Mouse (Mus musculus) natural killer cell, adult 2 months (primary cell): Measurements from ENCODE around the gene Rasgef1b.

Experiments used
- DNase-seq, 2 experiments: peaks; one replicate each; pipeline ENCODE4 v3.0.0; 2022; ENCODE audit warnings: low spot score in 2 of 2

Gene Rasgef1b

GRCm38 (mm10) chr5:99728649-99729212 is at the start of gene Rasgef1b:
Rasgef1b (minus strand) TSS chr5:99729065.
- peak in 1 of 2 experiments; percentile 12 for DNase-seq

GRCm38 (mm10) chr5:99775342-99775741 is 46.5 kb upstream of the Rasgef1b start:
- DNase-seq = no peak

DNA sequence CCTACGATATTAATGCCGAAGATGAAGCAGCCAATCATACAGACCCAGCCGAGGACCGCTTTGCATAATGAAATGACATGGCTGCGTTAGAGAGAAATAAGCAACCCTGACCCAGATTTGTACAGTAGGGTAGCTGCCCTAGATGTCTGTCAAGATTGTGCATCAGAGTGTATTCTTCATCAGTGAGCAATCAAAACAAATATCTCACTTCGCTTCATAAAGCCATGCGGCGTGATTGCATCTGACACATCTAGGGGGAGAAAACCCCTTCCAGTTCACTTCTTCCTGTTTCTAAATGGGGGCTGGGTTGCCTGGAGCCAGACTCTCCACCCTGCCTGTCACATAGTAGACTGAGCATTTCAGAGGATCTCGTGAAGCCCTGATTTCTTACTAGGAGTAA is 44.4 kb upstream of the Rasgef1b start:
- DNase-seq = no peak

DNA sequence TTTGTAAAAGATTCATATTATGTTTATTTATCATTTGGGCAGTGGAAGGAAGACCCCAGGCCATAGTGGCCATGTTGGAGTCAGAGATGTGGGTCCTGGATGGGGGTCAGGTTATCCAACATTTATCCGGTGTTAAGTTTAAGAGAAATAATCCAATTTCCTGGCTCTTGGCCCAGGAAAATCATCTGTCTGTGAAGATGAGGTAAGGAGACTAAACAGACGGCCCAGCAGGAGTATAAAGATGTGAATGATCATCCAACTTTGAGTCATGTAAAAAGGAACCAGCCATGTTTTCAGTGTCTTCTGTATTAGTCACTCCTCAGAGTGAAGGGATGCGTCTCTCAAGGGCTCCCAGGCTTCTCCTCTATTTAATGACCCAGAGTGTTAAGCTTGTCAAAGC is 35.4 kb upstream of the Rasgef1b start:
- no peak for DNase-seq

DNA sequence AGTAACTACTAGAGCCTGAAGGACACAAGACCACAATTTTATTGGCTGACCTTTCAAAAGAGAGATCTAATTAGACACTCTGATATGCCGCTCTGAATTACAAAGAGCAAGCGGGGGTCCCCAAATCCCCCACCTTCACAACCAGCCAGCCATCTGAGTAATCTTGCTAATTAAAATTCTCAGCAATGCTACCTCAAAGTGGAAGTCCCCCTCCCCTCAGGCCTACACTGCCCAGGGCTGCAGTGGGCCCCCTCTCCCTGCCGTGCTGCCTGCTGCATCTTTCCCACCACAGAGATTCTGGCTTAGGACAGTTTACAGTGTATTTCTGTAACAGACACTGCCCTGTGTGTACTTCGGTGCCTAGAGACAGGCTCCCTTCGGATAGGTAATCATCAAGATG is 30.0 kb upstream of the Rasgef1b start:
- no peak for DNase-seq

GRCm38 (mm10) chr5:99753843-99754242 is 25.0 kb upstream of the Rasgef1b start:
- no peak for DNase-seq

DNA sequence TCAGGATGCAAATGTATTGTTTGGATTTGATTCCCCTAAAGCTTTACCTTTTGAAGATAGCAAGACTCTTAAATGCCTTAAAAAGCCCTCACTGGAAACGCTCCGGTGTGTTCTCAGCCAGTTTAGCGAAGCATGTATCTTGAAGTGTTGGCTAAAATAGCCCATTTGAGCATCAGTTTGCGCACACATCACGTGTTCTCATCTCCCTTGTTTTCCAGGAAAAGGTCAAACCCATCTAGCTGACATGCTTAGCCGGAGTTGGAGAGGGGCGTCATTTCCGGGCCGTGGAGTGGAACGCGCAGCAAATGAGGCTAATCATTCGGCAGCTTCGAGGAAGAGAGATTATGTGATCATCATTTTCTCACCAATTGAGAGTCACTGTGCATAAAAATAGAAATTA is 24.5 kb upstream of the Rasgef1b start:
- DNase-seq = no peak

DNA sequence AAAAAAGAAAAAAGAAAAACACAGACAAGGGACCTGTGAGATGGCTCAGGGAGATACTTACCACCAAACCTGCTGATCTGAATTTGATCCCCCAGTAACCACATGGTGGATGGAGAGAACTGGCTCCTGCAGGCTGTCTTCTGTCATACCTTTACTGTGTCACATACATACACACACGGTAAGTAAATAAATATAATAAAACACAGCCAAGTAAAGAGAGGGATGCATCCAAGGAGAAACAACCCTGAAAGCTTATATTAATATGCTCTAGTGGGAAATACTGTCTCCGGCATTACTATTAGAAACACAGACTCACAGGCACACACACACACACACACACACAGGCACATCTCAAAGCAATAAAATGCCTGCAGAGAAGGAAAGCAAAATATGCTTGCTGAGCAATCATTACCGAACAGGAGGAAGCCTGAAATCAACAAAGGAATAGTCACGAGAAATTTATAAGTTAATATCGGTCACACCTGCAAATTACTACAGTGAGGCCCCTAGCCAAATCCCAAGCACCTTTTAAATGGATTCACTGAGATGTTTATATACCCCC is 23.9 kb upstream of the Rasgef1b start:
- no peak for DNase-seq

DNA sequence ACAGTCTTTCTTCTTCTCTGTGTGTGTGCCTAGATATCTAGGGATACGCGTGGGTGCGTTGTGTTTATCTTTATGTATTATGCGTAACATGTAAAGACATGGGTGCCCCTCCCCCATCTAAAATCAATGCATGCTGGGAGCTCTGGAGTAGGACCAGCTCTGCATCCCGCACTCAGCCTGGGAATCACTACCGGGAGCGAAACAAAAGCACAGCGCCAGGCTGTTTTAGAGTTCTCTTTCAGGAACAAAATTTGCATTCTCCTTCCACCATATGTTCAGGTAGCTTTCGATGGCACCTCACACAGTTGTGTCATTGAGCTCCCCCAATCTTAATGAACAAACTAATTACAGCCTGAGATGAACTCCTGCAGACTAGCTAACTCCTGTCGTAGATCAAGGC is 19.6 kb upstream of the Rasgef1b start:
- no peak for DNase-seq

DNA sequence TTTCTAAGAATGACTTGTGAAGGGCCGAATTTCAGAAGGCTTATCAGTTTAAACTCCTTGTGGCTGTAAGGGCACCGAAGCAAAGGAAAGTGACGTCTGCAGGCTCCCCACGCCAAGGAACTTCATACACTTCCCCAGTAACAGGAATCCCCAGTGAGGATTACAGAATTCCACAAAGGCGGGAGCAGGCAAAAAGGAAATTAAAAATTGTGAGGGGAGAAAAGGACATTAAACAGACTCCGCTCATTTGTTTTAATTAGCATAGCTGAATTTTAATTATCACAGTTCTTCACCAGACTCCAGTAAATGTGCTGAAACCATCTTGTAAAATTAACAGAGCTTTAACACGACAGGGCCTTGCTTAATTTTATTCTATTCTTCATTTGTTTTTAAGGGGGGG is 17.2 kb upstream of the Rasgef1b start:
- no peak for DNase-seq

DNA sequence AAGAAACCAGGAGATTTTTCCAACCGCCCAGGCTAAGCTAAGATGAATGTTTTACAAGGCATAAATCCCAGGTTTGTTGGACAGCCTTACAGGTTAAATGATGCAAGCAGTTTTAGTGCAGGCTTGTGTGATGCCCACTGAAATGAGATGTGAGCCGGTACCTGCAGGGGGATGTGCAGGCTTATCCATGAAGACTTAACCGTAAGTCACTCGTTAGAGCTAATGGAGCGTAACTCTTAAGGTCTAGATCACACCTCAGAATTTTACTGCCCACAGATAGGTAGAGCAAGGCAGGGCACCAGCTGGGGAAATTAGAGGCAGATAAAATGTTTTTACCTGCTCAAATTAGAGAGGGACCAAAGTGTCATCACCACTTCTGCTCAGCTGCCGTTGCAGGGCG is 14.0 kb upstream of the Rasgef1b start:
- DNase-seq = no peak

DNA sequence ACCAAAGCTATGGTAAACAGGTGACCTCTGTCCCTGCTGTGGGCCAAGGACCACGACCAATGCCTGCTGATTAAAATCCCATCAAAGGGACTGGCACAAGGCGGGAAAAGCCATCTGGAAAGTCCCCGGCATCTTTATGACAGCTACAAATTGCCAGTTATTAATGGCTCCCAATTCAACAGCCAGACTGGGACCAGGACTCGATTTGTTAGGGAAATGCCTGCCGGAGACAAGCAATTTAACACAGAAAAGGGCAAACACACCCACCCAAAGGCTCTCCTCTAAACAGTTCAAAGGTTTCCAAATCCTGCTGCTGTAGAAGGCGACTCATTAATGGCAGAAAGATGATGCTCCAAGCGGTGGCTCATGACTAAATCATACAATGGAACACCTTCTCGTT is 13.2 kb upstream of the Rasgef1b start:
- no peak for DNase-seq

DNA sequence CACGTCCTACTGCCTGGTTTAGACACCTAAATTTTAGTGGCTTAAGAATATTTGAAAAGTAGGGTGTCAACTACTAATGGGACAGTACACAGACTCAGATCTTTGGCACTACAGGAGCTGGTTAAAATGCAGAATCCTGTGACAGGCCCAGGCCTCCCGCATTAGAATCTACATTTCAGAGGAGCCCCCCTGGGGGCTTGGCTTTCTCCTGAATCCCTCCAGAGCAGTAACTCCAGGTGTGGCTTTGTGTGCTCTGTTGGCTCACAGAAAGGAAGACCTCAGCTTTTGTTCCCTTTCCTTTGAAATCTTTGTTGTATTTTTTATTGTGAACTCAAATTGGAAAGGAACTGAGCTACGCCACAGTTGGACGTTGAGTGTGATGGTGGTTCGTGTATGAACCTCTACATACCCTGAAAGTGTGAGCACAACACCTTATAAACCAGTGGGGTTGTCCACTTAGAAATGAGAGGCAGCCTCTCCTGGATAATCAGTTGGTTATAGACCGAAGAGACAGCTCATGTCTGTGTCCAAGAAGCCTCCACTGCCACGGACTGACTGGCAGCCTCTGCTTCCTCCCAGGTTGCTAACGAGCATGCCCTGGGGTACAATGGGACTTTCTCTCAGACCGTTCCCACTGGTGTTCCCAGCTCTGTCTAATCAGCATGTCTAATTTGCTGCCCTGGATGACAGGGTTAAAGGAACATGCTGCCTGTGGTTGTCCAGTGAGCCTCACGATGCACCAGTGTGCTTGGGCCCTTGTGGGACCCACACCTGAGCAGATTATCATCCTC is 9.3 kb upstream of the Rasgef1b start:
- DNase-seq = no peak

- DNase-seq = no peak
Observed at GRCm38 (mm10) chr5:99729931-99730330, 1.1 kb upstream of the Rasgef1b start.

DNA sequence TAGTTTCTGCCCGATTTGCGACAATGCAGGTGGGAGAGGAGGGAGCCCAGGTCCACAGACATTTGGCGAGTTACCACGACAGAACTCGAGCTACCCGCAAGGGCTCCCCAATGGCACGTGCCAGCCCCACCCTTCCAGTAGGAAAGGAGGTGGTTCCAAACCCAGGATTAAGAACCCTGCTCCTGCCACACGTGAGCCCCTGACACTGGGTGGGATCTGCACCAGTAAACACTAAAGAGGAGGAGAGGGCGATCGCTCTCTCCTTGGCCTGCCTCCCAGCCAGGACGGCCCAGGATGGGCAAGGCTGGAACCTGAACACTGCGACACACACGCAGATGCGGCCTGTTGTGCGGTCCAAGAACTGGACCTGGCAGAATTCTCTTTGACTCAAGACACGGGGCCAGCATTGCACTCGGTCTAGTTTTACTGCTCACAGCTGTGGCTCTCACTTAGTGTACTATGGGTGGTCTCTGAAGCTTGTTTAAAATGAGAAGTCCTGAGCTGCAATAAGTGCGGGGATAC is 557 bp upstream of the Rasgef1b start:
- DNase-seq = no peak

DNA sequence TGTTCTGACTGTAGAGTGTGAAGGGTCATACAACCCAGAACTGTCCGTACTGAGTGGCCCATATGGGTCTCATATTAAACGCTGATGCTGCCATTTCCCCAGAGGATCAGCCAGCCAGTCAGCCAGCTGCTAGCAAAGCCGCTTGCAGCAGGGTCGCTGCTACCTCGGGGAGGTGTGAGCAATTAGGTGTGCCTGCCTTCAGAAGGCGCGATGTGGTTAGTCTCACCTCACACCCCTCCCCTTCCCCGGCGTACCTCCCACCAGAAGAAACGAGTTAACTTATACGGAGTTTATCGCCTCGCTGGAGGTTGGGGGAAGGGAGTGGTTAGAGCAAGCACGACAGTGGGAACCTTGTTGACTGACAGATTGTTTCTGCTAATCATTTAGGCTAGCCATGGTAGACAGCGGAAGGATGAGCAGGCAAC is 826 bp downstream of the Rasgef1b start:
- no peak for DNase-seq

DNA sequence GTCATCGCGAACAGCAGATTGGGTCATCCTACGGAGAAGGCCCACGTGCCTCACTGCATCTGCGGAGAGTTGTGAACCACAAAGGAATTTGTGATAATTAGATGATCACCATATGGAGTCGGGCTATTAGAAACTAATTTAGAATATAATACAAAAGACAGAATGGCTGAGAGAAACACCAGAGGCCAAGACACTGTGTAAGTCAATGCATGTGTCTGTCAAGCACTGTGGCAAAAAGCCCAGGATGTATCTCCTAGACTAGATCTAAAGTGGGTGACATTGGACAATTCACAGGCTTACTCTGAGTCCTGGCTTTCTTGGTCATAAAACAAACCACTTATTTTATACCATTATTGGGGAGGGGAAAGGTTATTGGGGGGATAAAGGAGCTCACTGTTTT is 4.9 kb downstream of the Rasgef1b start:
- DNase-seq = no peak

DNA sequence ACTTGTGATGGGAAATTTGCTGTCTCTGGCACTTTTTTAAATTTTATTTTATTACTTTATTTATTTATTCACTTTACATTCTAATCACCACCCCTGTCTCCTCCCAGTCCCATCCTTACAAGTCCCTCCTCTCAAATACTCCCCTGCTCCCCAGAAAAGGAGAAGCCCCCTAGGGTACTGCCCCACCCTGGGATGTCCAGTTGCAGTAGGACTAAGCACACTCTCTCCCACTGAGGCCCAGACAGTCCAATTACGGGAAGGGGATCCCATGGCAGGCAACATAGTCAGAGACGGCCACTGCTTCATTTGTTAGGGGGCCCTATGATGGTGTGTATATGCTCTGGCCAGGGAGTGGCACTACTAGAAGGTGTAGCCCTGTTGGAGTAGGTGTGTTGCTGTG is 6.6 kb downstream of the Rasgef1b start:
- no peak for DNase-seq

DNA sequence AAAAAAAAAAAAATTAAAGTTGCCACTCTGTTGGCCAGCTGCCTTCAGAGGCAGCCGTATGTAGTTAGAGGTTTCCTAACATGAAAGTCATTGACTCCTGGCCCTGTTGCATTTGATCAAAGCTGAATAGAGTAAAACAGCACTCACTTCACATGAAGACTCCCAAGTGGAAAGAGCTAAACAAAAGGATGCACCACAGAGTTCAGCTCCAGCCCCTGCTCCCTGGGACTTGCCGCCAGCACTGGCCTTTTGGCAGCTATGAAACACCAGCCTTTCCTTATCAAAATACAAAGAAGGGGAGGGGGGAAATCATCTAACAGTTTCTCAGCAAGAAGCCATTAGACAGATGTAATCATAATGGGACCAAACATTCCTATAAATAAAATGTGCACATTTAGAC is 8.3 kb downstream of the Rasgef1b start:
- no peak for DNase-seq

DNA sequence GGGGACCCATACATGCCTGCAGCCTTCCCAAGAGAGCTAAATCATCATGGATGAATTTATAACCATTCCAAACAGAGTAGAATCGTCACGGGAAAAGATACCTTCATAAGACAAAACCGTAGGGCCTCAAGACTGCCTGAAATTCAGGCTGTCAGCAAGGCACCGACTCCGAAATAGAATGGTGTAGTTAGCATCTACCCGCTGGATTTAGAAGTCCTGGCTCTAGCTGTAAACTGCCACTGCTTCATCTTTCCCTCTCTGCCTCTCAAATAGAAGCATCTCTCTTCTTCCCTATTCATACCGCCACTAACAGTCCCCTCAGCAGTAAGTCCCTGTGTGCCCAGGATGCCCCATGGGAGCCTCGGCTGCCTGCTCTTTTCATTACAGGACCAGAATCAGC is 10.9 kb downstream of the Rasgef1b start:
- DNase-seq = no peak

- no peak for DNase-seq
Observed at GRCm38 (mm10) chr5:99715281-99715744, 13.6 kb downstream of the Rasgef1b start.

GRCm38 (mm10) chr5:99711947-99712346 is 16.9 kb downstream of the Rasgef1b start:
- no peak for DNase-seq

DNA sequence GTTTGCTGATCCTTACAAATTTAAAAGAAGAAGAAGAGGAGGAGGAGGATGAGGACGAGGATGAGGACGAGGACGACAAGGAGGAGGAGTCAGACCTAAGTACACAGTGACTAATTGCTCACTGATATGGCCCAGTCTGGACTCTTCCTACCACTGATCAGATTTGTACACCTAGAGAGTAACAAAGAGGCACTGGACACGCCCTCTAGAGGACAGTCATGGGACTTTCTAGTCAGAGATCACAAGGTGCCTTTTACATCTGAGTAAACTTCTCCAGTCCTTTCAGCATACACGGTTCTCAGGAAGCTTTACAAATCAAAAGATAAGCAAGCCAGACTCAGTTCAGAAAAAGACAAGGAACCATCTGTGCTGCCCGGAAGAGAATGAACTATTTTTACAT is 20.2 kb downstream of the Rasgef1b start:
- peak in 1 of 2 experiments; percentile 8 for DNase-seq
